In genomic region chr11:62851199-62851598, GRCm38 (mm10) we compare ENCODE assay signal across 8 mouse cellular contexts. TPM values are rescaled to one million over a fixed set of nuclear protein-coding genes. Genes with fewer than 3 reads are reported as not detected.
DNase-seq lines count a peak whose midpoint lies in the region; ATAC-seq and TF ChIP-seq lines count a peak whose summit lies in the region.

No protein-coding gene starts in this region.

- peak; percentile 31; the same call in 1 of the 2 replicates for TF ChIP-seq CTCF in bone marrow, adult 2 months (IDR thresholded peaks at IDR 0.05; ENCODE audit: control insufficient read depth, insufficient read depth, low read length)

- ATAC-seq in hindbrain, embryonic 11.5 days (ENCODE audit: low FRiP score), result no peak
- no peak for ATAC-seq in hindbrain, embryonic 13.5 days (ENCODE audit: low FRiP score)
- ATAC-seq in forebrain, embryonic 12.5 days (ENCODE audit: low FRiP score), result no peak
- ATAC-seq in inflammation-experienced regulatory T-cells, adult 6 months, result no peak
- no peak for ATAC-seq in intestine, embryonic 16.5 days

- no peaks in the 10 kb centered on the region for H3K9me3 ChIP-seq in hindbrain, embryonic 11.5 days (ENCODE audit: control insufficient read depth, low read length)
- no peaks in the 10 kb centered on the region for H3K9me3 ChIP-seq in hindbrain, embryonic 13.5 days
- H3K9me3 ChIP-seq in forebrain, embryonic 12.5 days, result no peaks in the 10 kb centered on the region
- H3K9me3 ChIP-seq in intestine, embryonic 16.5 days (ENCODE audit: control insufficient read depth, low read length), result no peaks in the 10 kb centered on the region

- no peak for TF ChIP-seq POLR2A in bone marrow, adult 2 months (IDR thresholded peaks at IDR 0.05; ENCODE audit: borderline replicate concordance, control insufficient read depth, low read depth, low read length)

- no peak overlapping the region for H3K27ac ChIP-seq in hindbrain, embryonic 11.5 days (ENCODE audit: low read depth, low read length)
- H3K27ac ChIP-seq in hindbrain, embryonic 13.5 days, result no peak overlapping the region
- no peak overlapping the region for H3K27ac ChIP-seq in bone marrow, adult 2 months (ENCODE audit: control insufficient read depth, insufficient read depth, low read depth, low read length, poor library complexity)
- no peak overlapping the region for H3K27ac ChIP-seq in forebrain, embryonic 12.5 days
- no peak overlapping the region for H3K27ac ChIP-seq in intestine, embryonic 16.5 days (ENCODE audit: low read length)

- no peak overlapping the region for H3K4me2 ChIP-seq in hindbrain, embryonic 11.5 days (replicated peaks; ENCODE audit: low read depth, low read length)
- H3K4me2 ChIP-seq in hindbrain, embryonic 13.5 days, result no peak overlapping the region
- no peak overlapping the region for H3K4me2 ChIP-seq in forebrain, embryonic 12.5 days
- no peak overlapping the region for H3K4me2 ChIP-seq in intestine, embryonic 16.5 days (ENCODE audit: low read depth, low read length)

- no peak overlapping the region for H3K9ac ChIP-seq in hindbrain, embryonic 11.5 days (ENCODE audit: low read depth, low read length)
- H3K9ac ChIP-seq in hindbrain, embryonic 13.5 days, result no peak overlapping the region
- H3K9ac ChIP-seq in forebrain, embryonic 12.5 days, result no peak overlapping the region
- H3K9ac ChIP-seq in intestine, embryonic 16.5 days (ENCODE audit: low read depth, low read length), result no peak overlapping the region

- 86% methylated on average over 1 of the region's 1 CpGs for WGBS in hindbrain, embryonic 11.5 days
- WGBS in hindbrain, embryonic 13.5 days, result 76% methylated on average over 1 of the region's 1 CpGs
- 79% methylated on average over 1 of the region's 1 CpGs for WGBS in bone marrow, adult 2 months
- 43% methylated on average over 1 of the region's 1 CpGs for WGBS in forebrain, embryonic 12.5 days
- 83% methylated on average over 1 of the region's 1 CpGs for WGBS in intestine, embryonic 16.5 days

- H3K27me3 ChIP-seq in hindbrain, embryonic 11.5 days (ENCODE audit: control insufficient read depth, insufficient read depth, low read length), result no peaks in the 10 kb centered on the region
- H3K27me3 ChIP-seq in hindbrain, embryonic 13.5 days, result no peaks in the 10 kb centered on the region
- no peaks in the 10 kb centered on the region for H3K27me3 ChIP-seq in forebrain, embryonic 12.5 days
- H3K27me3 ChIP-seq in intestine, embryonic 16.5 days (replicated peaks; ENCODE audit: control insufficient read depth, insufficient read depth, low read length), result no peaks in the 10 kb centered on the region

- no peak overlapping the region for H3K4me3 ChIP-seq in hindbrain, embryonic 11.5 days (ENCODE audit: low read depth, low read length)
- H3K4me3 ChIP-seq in hindbrain, embryonic 13.5 days, result no peak overlapping the region
- no peak overlapping the region for H3K4me3 ChIP-seq in bone marrow, adult 2 months (replicated peaks; ENCODE audit: control insufficient read depth, low read depth, low read length)
- no peak overlapping the region for H3K4me3 ChIP-seq in forebrain, embryonic 12.5 days (replicated peaks)
- H3K4me3 ChIP-seq in intestine, embryonic 16.5 days (ENCODE audit: low read length), result no peak overlapping the region

- H3K4me1 ChIP-seq in hindbrain, embryonic 11.5 days (replicated peaks; ENCODE audit: control insufficient read depth, insufficient read depth, low read length), result no peaks in the 10 kb centered on the region
- H3K4me1 ChIP-seq in hindbrain, embryonic 13.5 days (replicated peaks), result 0 out of 2 replicates have a peak, but pooled peaks cover 3% of the 10 kb centered on the region
- no peaks in the 10 kb centered on the region; the same call in 1 of the 2 replicates for H3K4me1 ChIP-seq in bone marrow, adult 2 months (ENCODE audit: control insufficient read depth, insufficient read depth, low read length)
- H3K4me1 ChIP-seq in forebrain, embryonic 12.5 days, result peaks cover 6% of the 10 kb centered on the region; the same call in 1 of the 2 replicates
- H3K4me1 ChIP-seq in intestine, embryonic 16.5 days (ENCODE audit: control insufficient read depth, insufficient read depth, low read length), result peaks cover 4% of the 10 kb centered on the region; the same call in 1 of the 2 replicates

- H3K36me3 ChIP-seq in hindbrain, embryonic 11.5 days (ENCODE audit: control insufficient read depth, insufficient read depth, low read length), result no peaks in the 10 kb centered on the region
- H3K36me3 ChIP-seq in hindbrain, embryonic 13.5 days, result no peaks in the 10 kb centered on the region
- H3K36me3 ChIP-seq in forebrain, embryonic 12.5 days (replicated peaks), result no peaks in the 10 kb centered on the region
- H3K36me3 ChIP-seq in intestine, embryonic 16.5 days (ENCODE audit: control insufficient read depth, insufficient read depth, low read length), result no peaks in the 10 kb centered on the region

- DNase-seq in hindbrain, embryonic 11.5 days (ENCODE audit: low spot score), result peak; percentile 4
- peak; percentile 57 for DNase-seq in MN1 (ENCODE audit: low spot score)
- peak; percentile 12 to 31 for DNase-seq in kidney, postnatal 4 days

RNA-seq across cellular contexts. Expression of gene Fbxw10, which starts 4.3 kb away (rescaled TPM):
- 0.49 and 0.65 TPM in 2 replicates for polyA plus RNA-seq in hindbrain, embryonic 11.5 days (2014; fragmentation: Nextera tagmentation; extraction: Ambion mirVana)
- polyA plus RNA-seq in hindbrain, embryonic 13.5 days (2015; fragmentation: Nextera tagmentation; extraction: Ambion mirVana), result 0.34 and 0.40 TPM in 2 replicates
- polyA plus RNA-seq in bone marrow, adult 2 months (2011; ENCODE audit: insufficient read depth, insufficient read length, low replicate concordance, missing spikeins), result 0.79 and 2.5 TPM in 2 replicates
- polyA plus RNA-seq in forebrain, embryonic 12.5 days (2016; fragmentation: Nextera tagmentation; extraction: Ambion mirVana), result 0.24 and 0.62 TPM in 2 replicates
- polyA plus RNA-seq in inflammation-experienced regulatory T-cells, adult 6 months (2017; shearing (Covaris generic)), result 10 to 100 TPM in 2 of 3 experiments, 1 to 10 TPM in 1; 1.5 to 20.2 (median 15.8) TPM
- 0.24 and 0.43 TPM in 2 replicates for polyA plus RNA-seq in intestine, embryonic 16.5 days (2015; fragmentation: Nextera tagmentation; extraction: Ambion mirVana)

RNA-seq across cellular contexts. Expression of gene Tvp23b, which starts 28.1 kb away (rescaled TPM):
- 41.7 and 53.0 TPM in 2 replicates for polyA plus RNA-seq in hindbrain, embryonic 11.5 days (2014; fragmentation: Nextera tagmentation; extraction: Ambion mirVana)
- polyA plus RNA-seq in hindbrain, embryonic 13.5 days (2015; fragmentation: Nextera tagmentation; extraction: Ambion mirVana), result 56.7 and 58.6 TPM in 2 replicates
- 6.4 and 11.0 TPM in 2 replicates for polyA plus RNA-seq in bone marrow, adult 2 months (2011; ENCODE audit: insufficient read depth, insufficient read length, low replicate concordance, missing spikeins)
- 41.3 and 42.2 TPM in 2 replicates for polyA plus RNA-seq in forebrain, embryonic 12.5 days (2016; fragmentation: Nextera tagmentation; extraction: Ambion mirVana)
- 10 to 100 TPM; 57.5 to 81.6 (median 63.6) TPM for polyA plus RNA-seq in inflammation-experienced regulatory T-cells, adult 6 months (2017; shearing (Covaris generic))
- 89.8 and 90.2 TPM in 2 replicates for polyA plus RNA-seq in intestine, embryonic 16.5 days (2015; fragmentation: Nextera tagmentation; extraction: Ambion mirVana)

RNA-seq across cellular contexts. Expression of gene Trim16, which starts 31.2 kb away (rescaled TPM):
- 5.3 and 6.4 TPM in 2 replicates for polyA plus RNA-seq in hindbrain, embryonic 11.5 days (2014; fragmentation: Nextera tagmentation; extraction: Ambion mirVana)
- 6.8 and 7.9 TPM in 2 replicates for polyA plus RNA-seq in hindbrain, embryonic 13.5 days (2015; fragmentation: Nextera tagmentation; extraction: Ambion mirVana)
- polyA plus RNA-seq in bone marrow, adult 2 months (2011; ENCODE audit: insufficient read depth, insufficient read length, low replicate concordance, missing spikeins), result 1.5 and 4.3 TPM in 2 replicates
- polyA plus RNA-seq in forebrain, embryonic 12.5 days (2016; fragmentation: Nextera tagmentation; extraction: Ambion mirVana), result 4.4 and 5.3 TPM in 2 replicates
- 10 to 100 TPM in 1 of 3 experiments, 1 to 10 TPM in 2; 6.4 to 14.6 (median 8.6) TPM for polyA plus RNA-seq in inflammation-experienced regulatory T-cells, adult 6 months (2017; shearing (Covaris generic))
- polyA plus RNA-seq in intestine, embryonic 16.5 days (2015; fragmentation: Nextera tagmentation; extraction: Ambion mirVana), result 13.3 and 13.5 TPM in 2 replicates

Comparison
In these comparisons a context has a peak if more than half of its experiments do, and no peak if none do; other contexts are left out.
1. DNase-seq: peak in every context shown above with its lines; median percentile 57 in MN1; 22 in kidney, postnatal 4 days; 4 in hindbrain, embryonic 11.5 days.